Mouse (Mus musculus): ENCODE data around the gene 1700024B05Rik.
"Not testable (repeated sequence)": the region's sequence is repeated elsewhere in the genome, so short reads cannot be mapped to it uniquely, and the experiment has no call there.

The 1700024B05Rik gene

GRCm38 (mm10) chr14:41943695-41944094, at the start of gene 1700024B05Rik:
TSS of gene 1700024B05Rik (plus strand) at chr14:41943995.
- not testable (repeated sequence) for DNase-seq (ENCODE audit: low read depth, low spot score)

- not testable (repeated sequence) for DNase-seq (ENCODE audit: low read depth, low spot score)
Measured at GRCm38 (mm10) chr14:41907190-41907589, 36.6 kb upstream of the 1700024B05Rik start, which contains the start of gene Gm7980. TSS of gene Gm7980 (minus strand) at chr14:41907290.

GRCm38 (mm10) chr14:41924649-41925048, 19.1 kb upstream of the 1700024B05Rik start, which contains the start of gene 1700049E17Rik1:
TSS of gene 1700049E17Rik1 (plus strand) at chr14:41924949.
- not testable (repeated sequence) for DNase-seq (ENCODE audit: low read depth, low spot score)

- DNase-seq (ENCODE audit: low read depth, low spot score): not testable (repeated sequence)
Measured at GRCm38 (mm10) chr14:41964095-41964494, 20.3 kb downstream of the 1700024B05Rik start.

GRCm38 (mm10) chr14:41967827-41968226, 24.0 kb downstream of the 1700024B05Rik start, which contains the start of gene Gm6401:
TSS of gene Gm6401 (minus strand) at chr14:41967927.
- DNase-seq (ENCODE audit: low read depth, low spot score): not testable (repeated sequence)

- not testable (repeated sequence) for DNase-seq (ENCODE audit: low read depth, low spot score)
Measured at GRCm38 (mm10) chr14:41968596-41968995, 24.8 kb downstream of the 1700024B05Rik start.

GRCm38 (mm10) chr14:41983225-41983624, 39.4 kb downstream of the 1700024B05Rik start, which contains the start of gene Gm3543:
TSS of gene Gm3543 (minus strand) at chr14:41983325.
- DNase-seq (ENCODE audit: low read depth, low spot score): not testable (repeated sequence)

All from ES-CJ7 (cell line).